Mouse (Mus musculus): ENCODE data around the gene Rnf166. TPM values are rescaled to one million over a fixed set of nuclear protein-coding genes. Genes with fewer than 3 reads are reported as not detected.
A peak's percentile ranks its signal among the peaks of the same experiment; 100 is the strongest.

Gene Rnf166
- total RNA-seq, 2 experiments from 2014 or later, result 40.3 to 45.5 TPM

- no peak for DNase-seq (ENCODE audit: low spot score in 2 of 2)
Observed at GRCm38 (mm10) chr8:122470691-122471090, 5.2 kb downstream of the Rnf166 start.

DNA sequence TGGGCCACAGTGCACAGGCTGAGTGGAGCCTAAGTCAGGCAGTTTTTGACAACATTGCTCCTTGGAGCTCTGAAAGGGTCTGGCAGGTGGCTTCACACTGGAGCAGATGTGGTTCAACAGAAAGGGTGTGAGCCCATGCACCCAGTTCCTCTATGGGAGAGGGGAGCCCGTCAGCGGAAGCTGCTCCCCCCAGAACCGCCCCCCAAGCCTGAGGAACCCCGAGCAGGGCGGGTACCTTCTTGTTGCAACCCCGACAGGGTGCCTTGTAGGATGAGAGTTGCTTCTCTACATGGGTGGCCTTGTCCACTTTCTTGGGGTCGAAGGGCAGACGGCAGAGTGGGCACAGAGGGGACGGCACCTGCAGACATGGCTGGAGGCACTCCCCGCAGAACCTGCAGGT is 5.9 kb downstream of the Rnf166 start:
- DNase-seq (ENCODE audit: low spot score in 2 of 2), result no peak

DNA sequence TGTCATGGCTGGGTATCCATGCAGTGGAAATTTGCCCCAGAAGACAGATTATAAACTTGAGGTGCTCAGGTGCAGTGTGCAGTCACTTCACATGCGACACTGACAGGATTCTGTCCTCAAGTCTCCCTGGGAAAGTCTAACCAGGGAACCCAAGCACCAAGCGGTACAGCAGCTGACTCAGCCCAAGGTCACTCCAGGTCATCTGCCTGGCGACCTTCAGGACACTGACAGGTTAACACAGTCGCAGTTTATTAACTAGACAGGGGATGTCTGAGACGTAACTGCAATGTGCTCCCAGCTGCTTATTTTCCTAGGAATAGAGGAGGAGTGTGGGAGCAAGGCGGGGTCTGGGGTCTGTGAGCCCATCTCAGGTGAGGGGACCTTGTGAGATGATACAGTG is 6.5 kb downstream of the Rnf166 start:
- no peak for DNase-seq (ENCODE audit: low spot score in 2 of 2)

- no peak for DNase-seq (ENCODE audit: low spot score in 2 of 2)
Observed at GRCm38 (mm10) chr8:122467816-122468215, 8.0 kb downstream of the Rnf166 start.

GRCm38 (mm10) chr8:122464985-122465384 is 10.9 kb downstream of the Rnf166 start:
- no peak for DNase-seq (ENCODE audit: low spot score in 2 of 2)

DNA sequence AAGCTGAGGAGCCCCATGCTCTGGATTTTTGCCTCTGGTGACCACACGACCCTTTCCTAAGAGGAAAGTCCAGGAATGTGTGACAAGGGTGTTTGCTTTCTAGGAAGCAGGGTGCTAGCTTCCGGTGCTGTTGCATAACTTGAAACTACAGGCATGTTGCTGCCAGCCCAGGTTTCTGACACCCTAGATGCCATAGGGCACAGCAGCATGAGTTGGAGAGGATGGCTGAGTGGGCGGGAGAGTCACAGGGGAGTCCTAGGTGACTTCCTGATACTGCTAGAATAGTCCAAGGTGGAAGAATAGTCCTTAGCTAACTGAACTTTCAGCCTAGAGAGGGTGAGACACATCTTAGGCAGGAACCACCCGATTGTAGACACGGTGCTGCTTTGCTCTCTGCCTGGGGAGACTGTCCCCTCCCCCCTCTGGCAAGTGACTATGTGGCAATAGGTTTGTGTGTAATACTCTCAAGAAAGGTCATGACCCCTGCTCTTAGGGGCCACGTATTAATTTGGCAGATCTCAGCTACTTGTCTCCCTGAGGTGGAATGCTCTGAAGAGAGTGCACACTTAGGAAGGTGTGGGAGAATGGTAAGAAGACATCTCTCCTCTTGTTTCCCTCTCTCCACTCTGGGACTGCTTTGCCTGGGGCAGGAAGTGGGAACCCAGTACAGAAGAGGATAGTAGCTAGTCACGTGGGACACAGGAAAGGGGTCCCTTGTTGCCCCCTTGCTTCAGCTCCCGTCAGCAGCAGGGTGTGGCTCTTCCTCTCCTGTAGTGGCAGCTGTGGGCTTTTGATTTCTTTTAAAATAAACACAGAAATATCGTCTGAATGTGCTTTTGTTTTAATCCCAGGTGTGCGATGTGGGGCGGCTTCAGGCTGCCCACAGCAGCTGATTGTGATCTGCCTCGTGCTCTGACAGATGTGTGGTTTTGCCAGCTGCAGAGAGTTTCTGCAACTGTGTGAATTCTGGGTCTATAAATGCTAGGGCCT is 11.9 kb downstream of the Rnf166 start:
- DNase-seq (ENCODE audit: low spot score in 2 of 2), result no peak

- no peak for DNase-seq (ENCODE audit: low spot score in 2 of 2)
Observed at GRCm38 (mm10) chr8:122462510-122462909, 13.4 kb downstream of the Rnf166 start.

DNA sequence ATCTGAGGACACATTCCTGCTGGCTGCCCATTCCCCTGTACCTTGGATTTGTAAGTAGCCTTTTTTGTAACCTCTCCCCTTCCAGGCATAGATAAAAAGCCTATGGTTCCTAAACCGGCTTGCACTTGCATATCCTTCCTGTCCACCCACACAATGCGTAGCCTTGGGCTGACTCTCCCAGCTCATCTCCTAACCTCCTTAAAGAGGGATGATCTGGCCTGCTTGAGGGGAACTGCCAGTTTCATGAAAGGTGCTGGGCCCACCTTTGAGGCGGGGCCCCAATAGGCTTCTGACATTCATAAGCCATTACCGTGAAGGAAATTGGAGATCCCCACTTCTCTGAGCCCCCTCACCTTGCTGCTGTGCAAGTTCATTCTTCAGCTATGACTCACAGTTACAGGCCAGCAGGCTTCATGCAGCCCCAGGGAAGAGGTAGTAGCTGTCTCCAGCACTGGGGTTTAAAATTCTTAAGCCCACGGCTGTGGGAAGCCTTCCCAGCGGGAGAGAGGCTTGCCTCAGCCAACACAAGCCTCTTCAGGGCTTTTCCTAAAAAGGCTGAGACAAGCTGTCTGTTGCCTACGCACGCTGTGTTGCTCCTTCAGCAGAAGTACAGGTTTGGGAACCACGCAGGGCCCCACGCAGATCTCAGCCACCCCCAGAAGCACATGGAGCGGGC is 14.3 kb downstream of the Rnf166 start:
- DNase-seq (ENCODE audit: low spot score in 2 of 2), result peak; percentile 52 to 75

DNA sequence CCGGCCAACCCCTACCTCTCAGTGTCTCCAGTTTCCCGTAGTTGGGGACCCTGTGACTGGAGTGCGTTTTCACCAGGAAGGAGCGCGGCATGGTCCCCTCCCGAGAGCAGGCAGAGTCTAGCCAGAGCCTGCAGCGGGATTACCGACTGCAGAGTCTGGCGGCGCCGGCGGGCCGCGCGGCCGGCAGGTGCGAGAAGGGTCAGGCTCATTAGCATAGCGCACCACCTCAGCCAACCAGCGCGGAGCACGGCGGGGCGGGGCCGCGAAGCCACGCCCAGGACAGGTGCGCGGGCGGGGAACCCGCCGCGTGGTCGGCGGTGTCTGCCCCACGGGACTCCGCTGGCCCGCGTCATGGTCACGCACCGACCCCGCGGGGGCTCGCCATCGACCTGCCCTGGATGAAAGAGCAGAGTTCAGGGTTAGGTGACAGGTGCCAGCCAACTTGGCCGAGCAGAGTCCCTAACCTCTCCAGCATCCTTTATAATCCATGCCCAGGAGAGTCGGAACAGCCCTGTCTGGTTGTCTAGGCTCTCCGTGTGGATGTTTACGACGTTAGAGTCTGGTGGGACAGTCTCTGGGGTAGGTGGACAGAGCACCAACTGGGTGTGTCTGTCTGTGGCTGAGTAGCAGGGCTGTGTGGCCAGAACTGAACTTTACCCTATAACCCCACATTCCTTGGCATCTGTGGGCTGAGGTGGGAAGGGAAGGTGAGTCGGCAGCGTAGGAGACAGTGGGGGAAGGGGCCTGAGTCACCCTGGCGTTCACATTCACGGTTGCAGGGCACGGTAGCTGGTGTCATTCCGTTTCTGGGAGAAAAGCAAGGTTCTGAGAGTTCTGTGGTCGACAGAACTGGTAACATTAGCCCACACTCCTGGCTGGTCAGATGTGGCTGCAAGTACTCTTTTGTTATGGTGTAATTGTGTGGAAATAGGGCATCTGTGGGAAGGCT is 15.1 kb downstream of the Rnf166 start, which contains the start of gene Snai3:
Gene Snai3, minus strand, starts transcription at position 210 of the 949 bp plus-strand sequence.
- no peak for DNase-seq (ENCODE audit: low spot score in 2 of 2)

DNA sequence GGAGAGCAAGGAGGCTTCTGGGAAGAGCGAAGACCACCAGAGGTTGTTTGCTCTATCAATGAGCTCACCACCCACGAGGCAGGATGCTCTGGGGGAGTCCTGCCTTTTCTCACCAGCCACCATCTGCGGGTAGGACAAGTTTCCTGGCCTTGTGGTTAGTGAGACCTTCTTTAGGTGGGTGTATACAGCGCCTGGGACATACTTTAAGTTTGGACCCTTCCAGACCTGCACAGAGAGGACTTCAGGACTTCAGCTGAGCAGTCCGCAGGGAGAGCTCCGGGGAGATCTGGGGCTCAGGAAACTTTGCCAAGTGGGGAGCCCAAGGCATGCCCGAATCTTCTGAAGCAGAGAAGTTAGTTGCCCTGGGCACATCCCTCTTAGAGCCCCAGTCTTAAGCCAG is 15.9 kb downstream of the Rnf166 start:
- no peak for DNase-seq (ENCODE audit: low spot score in 2 of 2)

- no peak for DNase-seq (ENCODE audit: low spot score in 2 of 2)
Observed at GRCm38 (mm10) chr8:122459218-122459900, 16.5 kb downstream of the Rnf166 start.

- DNase-seq (ENCODE audit: low spot score in 2 of 2), result no peak
Observed at GRCm38 (mm10) chr8:122457171-122457570, 18.7 kb downstream of the Rnf166 start.

- no peak for DNase-seq (ENCODE audit: low spot score in 2 of 2)
Observed at GRCm38 (mm10) chr8:122454409-122454808, 21.5 kb downstream of the Rnf166 start.

GRCm38 (mm10) chr8:122452154-122452553 is 23.7 kb downstream of the Rnf166 start:
- DNase-seq (ENCODE audit: low spot score in 2 of 2), result no peak

GRCm38 (mm10) chr8:122451161-122451703 is 24.6 kb downstream of the Rnf166 start:
- no peak for DNase-seq (ENCODE audit: low spot score in 2 of 2)

DNA sequence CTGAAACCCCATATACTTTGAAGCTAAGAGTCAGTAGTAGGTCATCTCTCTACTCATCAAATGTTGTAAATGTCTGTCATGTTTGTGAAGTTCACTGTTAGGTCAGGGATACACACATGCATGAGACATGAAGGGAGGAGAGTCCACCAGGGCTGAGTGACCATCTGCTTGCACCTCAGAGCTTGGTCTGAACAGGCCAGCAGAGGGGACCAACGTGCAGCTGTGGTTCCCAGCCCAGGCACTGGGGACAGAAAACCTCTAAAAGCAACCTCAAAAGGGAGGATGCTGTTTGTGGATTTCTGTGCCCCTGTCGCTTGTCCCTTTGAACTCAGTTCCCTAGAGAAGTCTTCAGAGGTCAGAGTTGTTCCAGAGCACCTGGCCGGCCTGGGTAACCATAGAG is 30.7 kb downstream of the Rnf166 start:
- DNase-seq (ENCODE audit: low spot score in 2 of 2), result no peak

DNA sequence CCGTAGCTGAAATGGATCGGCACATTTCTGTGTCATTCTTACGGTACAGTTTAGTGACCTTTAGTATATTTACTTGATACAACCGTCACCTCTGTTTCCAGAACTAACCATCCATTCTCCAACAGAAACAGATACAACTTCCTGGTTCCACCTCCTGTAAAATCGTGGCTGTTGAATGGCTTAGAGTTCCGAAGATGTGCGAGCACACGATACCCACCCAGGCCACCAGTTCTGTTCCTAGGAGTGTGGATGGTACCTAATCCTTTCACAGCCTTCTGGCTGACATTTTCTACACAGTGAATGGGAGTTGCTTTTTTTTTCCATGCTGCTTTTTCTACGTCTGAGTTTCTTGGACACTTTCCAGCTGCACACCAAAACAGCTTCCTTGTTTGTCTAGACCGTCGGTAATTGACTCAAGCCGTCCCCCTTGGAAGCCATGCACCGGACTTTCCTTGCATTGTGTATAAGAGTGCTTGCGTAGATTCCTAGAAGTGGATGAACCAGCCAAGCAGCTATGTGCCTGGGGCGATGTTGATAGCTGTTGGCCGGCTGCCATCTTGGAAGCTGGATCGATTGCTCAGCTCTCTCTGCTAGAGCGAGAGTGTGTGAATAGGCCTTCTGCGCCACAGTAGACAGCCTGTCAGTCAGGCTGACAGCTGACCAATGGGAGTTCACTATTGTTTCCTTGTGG is 31.7 kb downstream of the Rnf166 start:
- peak; percentile 86 to 92 for DNase-seq (ENCODE audit: low spot score in 2 of 2)

DNA sequence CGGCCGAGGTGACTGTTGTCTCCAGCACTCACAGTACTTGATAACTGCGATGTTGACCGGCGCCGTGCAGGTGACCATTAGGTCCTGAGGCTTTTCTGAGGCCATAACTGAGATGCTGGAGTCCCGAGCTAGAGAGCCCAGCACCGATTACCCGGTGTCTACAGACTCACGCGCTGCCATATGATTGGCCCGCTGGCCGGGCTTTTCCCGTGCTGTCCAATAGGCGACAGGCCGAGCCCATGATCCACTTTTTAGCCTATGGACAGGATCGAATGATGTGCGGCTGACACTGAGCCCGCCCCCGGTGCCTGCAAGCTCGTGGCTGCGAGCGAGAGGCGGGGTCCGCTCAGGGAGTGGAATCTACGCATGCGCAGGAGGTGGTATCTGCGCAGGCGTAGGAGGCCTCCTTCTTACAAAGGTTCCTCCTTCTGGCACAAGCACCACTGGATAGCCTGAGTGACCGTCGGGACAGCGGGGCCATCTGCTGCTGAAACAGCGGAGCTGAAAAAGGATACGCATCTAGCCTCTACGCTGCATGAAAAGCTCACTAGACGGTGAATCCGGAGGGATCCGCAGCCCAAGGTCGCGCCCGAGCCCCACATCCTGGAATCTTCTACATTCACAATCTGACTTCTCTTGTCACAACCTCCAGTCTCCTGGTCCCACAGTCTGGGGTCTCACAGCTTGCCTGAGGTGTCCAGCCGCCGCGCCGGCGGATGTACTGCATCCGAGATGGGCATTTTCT is 32.4 kb downstream of the Rnf166 start, which contains the start of gene Mvd:
Gene Mvd, minus strand, starts transcription at position 161 of the 745 bp plus-strand sequence.
- peak; percentile 99 to 100 for DNase-seq (ENCODE audit: low spot score in 2 of 2)

- no peak for DNase-seq (ENCODE audit: low spot score in 2 of 2)
Observed at GRCm38 (mm10) chr8:122442781-122443180, 33.1 kb downstream of the Rnf166 start.

Data from layer of hippocampus, adult 18-20 months (tissue).